Mouse (Mus musculus) hindlimb bud, embryonic 11.5 days (tissue): ENCODE results near the gene Arhgap28.

Experiments
- DNase-seq: peaks from one replicate; pipeline ENCODE4 v3.0.0-alpha.2; 2012; ENCODE audit warnings: low read depth, low spot score; ENCODE audit errors: extremely low spot score

The Arhgap28 gene

GRCm38 (mm10) chr17:67941026-67941425 is 62.9 kb downstream of the Arhgap28 start:
- DNase-seq: no peak

DNA sequence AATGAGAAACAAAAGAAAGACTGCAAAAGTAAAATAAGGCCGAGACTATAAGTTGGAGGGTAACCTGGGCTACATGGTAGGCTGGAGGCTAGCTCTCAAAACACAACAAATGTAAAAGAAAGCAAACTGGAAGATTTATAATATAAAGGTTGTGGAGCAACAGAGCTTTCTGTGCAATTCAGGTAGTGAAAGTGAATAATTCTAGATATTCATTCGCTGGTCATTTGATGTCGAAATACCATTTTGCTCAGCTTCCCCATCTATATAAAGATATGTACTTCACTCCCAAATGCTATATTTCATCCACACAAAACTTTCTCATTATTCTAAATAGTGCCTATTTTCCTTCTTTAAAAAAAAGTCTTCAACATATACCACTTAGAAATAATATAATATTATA is 66.9 kb downstream of the Arhgap28 start:
- DNase-seq: no peak

- no peak for DNase-seq
Measured at GRCm38 (mm10) chr17:67935556-67935955, 68.4 kb downstream of the Arhgap28 start.

DNA sequence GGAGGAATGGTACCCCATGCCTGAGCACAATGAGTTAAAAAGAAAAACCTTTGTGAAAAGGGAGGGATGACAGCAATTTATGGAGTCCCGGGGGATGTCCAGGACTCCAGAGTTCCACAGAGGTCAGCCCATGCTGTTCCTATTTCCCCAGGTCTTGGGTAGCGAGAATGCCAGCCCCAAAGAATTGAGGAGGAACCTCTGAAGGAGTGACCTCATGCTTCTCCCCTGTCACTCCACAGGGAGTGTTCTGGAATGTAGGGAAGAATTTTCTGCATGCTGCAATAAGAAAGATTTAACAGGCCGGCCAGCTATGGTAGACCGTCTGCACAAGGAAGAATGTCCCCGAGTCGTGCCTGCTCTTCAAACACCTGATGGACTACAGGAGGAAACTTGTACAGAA is 72.5 kb downstream of the Arhgap28 start:
- DNase-seq: no peak

- no peak for DNase-seq
Measured at GRCm38 (mm10) chr17:67930957-67931356, 73.0 kb downstream of the Arhgap28 start.

DNA sequence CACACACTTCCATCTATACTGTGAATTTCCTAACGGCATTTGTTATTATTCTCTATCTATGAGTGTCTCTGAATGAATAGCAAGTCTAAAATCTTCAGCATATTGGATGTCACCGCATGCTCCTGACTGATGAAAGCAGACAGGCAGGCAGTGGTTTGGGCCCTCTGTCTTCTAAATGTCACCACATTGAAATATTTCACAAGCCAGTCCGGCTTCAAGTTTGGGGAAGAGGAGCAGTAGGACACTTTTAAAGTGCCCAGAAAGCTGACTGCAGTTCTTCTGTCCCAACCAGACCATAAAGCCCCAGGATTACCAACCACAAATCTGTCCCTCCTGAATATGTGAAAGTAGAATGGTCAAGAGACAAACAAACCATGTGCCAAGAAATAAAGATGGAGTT is 73.5 kb downstream of the Arhgap28 start:
- DNase-seq: no peak

DNA sequence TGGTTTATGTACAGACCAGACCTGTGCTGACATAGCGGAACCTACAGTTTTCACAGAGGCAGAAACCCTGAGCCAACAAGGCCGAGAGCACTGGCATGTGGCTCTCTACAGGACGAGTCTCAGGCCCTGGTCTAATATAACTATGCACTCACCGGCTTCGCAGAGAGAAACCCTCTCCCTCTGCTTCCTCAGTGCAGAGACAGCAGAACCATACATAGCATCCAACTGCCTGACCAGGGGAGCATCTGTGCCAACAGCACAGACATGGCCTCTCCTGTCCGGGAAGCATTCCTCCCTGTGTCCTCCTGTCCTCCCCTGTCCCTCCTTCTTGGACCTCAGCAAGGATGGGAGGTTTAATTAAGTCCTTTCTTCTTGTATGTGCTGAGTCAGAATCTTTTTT is 75.6 kb downstream of the Arhgap28 start:
- DNase-seq: no peak

DNA sequence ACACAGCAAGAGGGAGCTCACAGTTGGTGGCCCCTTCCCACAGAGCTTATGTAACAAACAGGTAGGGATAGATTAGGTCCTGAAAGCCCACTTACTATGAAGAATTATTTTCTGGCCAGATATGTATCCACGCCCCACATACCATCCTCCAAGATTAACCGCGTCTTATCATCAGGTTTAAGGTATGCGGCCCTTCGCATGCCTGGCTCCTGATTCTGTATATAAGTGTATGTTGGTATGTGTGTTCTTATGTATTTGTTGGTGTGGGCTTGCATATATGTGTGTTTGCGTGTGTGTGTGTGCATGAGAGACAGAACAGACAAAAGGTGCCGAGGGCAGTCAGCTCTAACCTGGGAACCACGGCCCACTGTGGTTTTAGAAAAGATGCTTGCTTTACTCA is 76.1 kb downstream of the Arhgap28 start:
- DNase-seq: no peak

GRCm38 (mm10) chr17:67919959-67920358 is 84.0 kb downstream of the Arhgap28 start:
- DNase-seq: no peak

DNA sequence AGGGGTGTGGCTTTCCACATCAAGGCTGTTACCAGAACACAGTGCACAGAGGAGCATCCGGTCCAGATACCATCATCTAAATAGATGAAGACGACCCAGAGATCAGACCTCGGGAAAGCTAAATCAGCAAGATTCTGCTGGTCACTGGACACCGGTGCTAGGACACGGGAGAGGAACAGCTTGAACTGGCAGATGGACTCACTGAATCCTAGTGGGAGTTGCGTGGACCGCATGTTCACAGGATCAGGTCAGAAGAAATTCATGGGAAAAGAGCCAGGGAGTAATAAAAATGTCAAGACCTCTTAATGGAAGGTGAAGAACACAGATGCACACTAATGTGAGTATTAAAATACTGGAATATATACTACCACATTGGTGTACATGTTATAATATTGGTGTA is 85.7 kb downstream of the Arhgap28 start:
- DNase-seq: no peak

DNA sequence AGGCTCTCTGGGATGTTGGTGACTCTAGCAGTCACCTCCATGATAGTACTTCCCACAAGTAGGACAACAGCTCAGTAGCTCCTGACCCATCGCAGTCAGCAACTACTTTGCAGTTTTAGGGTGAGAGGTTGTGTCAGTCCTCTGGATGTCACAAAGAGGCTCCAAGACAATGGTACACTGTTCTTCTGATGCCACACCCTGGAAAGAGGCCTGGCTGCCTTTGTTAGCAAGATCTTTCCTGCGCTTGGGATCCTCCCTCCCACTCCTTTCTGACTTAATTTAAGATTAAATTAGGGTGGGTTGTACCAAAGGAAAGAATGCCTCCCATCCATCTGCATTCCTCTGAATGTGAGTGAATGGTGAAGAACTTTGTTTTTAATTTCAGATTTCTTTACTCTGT is 87.0 kb downstream of the Arhgap28 start:
- no peak for DNase-seq

DNA sequence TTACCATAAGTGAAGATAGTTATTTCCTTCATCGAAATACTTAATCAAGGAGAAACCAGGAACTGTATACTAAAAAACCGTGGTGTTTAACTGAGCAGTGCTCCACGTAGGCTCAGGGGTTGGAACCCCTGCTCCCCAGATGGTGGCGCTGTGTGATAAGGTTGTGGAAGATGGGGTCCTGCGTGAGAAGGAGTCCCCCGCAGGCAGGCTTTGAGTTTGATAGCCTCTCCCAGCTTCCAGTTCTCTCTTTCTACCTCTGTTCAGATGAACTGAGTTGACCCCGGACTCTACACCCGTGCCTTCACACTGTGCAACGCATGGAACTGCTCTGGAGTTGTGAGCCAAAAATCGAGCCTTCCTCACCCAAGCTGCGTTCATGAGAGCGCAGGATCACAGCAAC is 91.3 kb downstream of the Arhgap28 start:
- DNase-seq: no peak

- DNase-seq: no peak
Measured at GRCm38 (mm10) chr17:67912051-67912450, 91.9 kb downstream of the Arhgap28 start.

GRCm38 (mm10) chr17:67908537-67908936 is 95.4 kb downstream of the Arhgap28 start:
- DNase-seq: no peak

- DNase-seq: no peak
Measured at GRCm38 (mm10) chr17:67908137-67908536, 95.8 kb downstream of the Arhgap28 start.

DNA sequence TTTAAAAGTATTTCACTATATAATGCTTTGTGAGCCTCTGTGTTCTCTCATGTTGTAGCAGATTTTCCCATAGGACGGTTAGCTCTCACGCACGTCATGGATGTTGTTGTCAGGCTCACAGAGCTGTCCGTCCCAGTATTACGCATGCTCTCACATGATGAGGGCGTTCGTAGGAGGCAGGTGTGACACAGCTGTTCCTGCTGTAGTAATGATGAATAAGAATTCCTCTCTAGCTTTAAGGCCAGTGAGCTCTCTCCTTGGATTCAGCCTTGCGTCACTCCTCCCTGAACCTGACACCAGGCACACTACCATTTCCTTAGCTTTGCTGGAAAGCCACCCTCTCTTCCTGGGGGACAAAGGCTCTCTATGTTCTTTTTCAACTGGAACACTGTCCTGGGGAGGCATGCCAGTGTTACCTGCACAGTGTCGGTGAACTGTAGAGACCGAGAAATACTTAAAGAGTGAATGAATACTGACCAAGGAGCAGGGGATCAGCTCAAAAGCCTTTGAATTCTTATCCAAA is 96.3 kb downstream of the Arhgap28 start:
- DNase-seq: no peak

DNA sequence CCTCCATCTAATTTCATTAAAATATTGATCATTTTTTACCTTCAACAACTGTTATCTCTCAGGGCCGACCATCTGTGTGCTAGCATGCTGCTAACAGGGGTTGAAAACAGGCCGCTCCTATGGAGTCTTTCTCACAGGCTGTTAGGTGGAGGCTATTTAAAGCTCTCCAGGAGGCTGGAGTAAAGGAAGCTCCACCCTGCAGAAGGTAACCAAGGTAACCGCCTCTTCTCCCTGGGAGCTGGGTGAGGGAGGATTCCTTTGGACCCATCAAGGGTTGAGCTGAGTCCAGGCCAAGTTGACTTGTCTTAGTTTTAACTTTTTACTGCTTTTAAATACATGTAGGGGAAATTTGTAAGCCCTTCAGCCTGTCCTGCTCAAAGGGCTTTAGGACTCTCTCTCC is 97.7 kb downstream of the Arhgap28 start:
- DNase-seq: no peak

GRCm38 (mm10) chr17:67904315-67904944 is 99.5 kb downstream of the Arhgap28 start:
- no peak for DNase-seq

DNA sequence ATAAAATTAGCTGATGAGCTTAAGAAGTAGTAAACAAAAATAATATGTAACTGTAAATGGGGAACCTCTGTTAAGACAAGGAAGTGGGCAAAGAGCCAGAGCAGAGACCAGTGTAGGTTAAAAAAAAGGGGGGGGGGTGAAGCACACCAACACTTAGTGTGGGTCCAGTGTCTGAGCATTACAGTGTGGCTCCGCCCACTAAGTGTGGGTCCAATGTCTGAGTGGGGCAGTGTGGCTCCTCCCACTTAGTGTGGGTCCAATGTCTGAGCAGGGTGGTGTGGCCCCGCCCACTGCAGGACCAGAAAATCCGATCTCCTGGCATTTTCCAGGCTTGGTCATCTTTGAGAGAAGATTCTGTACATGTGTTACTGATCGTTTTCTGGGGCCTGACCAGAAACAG is 101.1 kb downstream of the Arhgap28 start:
- DNase-seq: no peak

- no peak for DNase-seq
Measured at GRCm38 (mm10) chr17:67901161-67901560, 102.8 kb downstream of the Arhgap28 start.

- no peak for DNase-seq
Measured at GRCm38 (mm10) chr17:67899376-67899775, 104.5 kb downstream of the Arhgap28 start.

GRCm38 (mm10) chr17:67896413-67896812 is 107.5 kb downstream of the Arhgap28 start:
- no peak for DNase-seq
